Mouse (Mus musculus): ENCODE measurements at regions not wholly inside any gene's neighbourhood (a gene's known extent, or its start where the extent isn't known, plus 50 kb on each side); places are given as distances from the start of the nearest gene placed in this dataset.
A peak's percentile ranks its signal among the peaks of the same experiment; 100 is the strongest.

DNA sequence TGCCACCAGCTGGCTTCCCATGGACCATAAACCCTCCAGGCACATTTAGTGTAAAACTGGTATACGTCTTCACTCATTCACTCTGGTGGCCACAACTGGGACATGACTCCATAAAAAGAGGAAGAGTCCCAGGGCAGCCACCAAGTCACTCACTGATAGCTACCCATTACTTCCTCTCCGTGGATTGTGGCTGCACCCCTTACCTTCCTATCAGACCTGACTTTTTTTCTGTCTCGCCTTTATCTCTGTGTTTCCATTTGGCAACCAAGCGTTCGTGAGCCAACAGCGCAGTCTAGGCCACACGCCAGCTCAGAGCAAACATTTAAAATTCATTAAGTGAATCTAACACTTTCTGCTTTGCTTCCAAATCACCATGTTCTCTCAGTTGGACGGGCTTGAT, 53.9 kb upstream of the Slc44a1 start:
- no peak for DNase-seq

DNA sequence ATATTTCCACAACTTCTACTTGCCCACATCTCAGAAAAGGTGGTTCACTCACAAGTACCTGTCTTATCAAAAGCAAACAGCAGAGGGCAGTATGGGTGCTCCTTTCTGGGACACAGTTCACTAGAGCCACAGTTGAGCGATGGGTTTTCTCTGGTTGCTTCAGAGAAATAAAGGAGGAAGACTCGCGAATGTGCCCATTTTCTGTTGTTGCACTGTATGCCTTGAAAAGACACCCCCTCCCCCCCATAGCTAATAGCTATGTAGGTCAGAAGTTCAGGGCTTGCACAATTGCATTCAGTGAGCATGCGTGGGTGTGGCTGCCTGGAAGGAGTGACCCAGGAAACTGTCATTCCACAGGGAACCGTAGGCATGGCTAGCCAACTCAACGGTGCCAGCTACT, 55.5 kb upstream of the Slc44a1 start:
- peak; percentile 62 for DNase-seq

DNA sequence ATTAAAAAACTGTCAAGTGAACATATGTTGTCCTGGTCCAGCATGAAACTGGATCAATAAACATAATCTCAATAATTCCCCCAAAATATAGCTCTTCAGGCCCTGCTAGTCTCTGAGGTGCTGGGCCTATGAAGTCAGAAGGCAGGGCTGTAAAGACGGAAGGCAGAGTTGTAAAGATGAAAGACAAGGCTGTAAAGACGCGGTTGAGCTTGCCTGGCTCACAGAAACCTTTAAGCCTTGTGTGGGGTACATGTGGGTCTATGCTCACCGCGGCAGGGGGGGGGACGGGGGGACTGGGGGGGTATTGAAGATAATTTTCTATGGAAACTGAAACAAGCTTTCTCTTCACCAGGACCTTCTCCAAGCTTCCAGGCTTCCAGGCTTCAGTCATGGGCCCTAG, 56.1 kb upstream of the Slc44a1 start:
- DNase-seq, result no peak

DNA sequence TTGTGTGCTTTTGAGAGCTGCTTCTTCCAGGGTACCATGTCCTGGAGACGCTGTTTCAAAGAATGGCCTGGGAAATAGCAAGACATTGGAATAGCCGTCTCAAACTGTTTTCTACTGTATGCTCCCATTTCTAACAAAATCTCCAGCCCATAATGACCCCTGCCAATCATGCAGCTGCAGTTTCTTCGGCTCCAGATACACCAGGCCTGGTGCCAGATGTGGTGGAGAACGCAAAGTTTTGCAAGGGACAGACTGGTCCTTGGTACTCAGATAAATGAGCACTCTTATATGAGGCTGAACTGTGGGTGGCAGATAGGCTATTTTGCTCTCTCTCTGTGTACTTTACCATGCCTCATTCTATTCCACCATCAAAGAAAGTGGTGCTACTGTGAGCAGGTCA, 58.2 kb upstream of the Slc44a1 start:
- no peak for DNase-seq

DNA sequence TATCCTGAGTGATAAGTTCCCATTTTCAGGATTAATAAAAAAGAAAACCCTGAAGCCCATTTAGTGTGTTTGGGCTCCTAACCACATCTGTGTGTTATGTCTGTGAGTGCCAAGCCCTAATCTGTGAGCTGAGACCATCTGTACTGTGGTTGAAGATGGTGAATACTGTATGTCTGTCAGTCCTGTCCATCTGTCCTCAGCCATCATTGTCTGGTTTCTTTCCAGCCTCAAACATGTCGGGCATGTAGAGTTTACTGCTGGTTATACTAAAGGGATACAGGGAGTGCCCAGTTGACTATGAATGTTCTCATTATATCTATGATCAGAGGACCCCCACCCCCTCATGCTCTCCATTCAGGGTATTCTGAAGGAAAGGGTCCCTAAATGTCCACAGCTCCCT, 60.4 kb upstream of the Slc44a1 start:
- no peak for DNase-seq

DNA sequence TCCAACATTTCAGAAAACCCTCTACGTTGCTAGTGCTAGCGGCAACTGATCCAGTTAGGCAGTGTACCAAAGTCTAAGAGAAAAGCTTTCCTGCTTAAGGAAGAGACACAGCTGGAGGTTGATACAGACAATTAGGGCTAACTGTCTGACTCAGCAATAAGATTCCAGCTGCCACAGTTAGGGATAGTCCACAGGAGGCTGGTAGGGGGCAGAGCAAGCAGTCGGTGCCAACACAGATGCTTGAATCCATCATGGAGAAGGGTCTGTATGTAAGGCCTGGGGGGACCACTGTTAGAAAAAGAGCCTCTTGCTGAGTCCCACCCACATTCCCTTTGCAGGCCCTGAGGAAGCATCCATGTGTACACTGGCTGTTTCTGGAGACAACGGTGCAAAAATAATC, 63.2 kb upstream of the Slc44a1 start:
- DNase-seq, result no peak

DNA sequence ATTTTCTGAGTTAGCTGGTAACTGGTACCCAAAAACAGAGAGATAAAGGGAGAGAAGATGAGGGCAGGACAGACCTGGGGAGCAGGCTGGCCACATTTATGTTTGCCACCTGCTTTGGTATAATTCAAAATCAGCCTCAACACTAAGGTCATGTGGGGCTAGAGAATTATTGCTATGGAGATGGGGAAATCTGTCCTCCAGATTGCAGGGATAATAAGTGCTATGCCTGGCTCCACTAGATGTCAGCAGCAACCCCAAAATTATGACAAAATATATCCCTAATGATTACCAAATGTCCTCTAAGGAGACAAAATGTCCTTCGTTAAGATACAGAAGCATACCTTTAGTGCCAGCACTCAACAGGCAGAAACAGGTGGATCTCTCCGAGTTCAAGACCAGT, 83.8 kb upstream of the Slc44a1 start:
- no peak for DNase-seq

DNA sequence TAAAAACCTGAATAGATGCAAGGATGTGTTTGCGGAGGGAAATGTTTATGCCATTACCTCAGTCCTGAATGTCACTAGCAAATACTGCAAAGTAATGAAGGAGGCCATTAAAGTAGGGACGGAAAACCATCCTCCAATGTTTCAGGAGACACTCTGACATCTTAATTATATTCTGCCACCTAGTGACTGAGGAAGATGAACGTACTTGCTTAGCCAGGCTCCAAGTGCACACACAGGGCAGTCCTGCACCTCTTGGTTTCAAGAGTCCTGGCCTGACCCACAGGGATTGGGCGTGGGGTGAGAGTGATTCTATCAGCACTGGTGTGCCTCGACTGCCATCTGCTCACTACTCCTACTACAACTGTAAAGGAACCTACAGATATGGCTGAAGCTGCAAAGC, 85.3 kb upstream of the Slc44a1 start:
- DNase-seq, result no peak

DNA sequence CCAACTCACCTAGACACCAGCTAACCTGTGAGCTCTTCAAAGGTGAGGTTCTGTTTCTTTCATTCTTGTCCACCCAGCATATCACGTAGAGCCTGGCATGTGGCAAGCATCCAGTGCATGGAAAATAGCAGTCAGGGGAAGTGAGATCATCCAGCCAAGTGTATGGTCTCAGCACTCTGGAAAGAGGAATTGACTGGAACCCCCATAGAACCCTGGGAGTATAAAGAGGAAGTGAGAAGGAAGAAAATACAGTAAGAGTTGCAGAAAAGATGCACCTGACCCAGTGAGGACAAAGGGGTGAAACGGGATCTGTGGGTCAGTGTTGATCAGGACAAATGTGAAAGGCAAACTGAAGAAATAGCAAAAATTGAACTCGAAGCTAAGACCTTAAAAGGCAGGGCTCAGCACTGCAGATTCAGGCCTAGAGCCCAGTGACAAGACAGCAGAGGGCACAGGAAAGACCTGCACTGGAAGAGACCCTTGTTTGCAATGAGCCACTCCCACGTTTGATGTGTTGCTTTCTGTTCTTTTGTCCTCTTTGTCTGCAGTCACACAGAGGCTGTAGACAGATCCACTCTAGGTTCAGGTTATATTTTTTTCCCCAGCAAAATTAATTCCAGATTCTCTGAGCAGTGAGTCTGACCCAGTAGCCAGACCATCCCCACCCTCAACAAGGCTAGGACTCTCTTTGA, 86.7 kb upstream of the Slc44a1 start:
- no peak for DNase-seq

DNA sequence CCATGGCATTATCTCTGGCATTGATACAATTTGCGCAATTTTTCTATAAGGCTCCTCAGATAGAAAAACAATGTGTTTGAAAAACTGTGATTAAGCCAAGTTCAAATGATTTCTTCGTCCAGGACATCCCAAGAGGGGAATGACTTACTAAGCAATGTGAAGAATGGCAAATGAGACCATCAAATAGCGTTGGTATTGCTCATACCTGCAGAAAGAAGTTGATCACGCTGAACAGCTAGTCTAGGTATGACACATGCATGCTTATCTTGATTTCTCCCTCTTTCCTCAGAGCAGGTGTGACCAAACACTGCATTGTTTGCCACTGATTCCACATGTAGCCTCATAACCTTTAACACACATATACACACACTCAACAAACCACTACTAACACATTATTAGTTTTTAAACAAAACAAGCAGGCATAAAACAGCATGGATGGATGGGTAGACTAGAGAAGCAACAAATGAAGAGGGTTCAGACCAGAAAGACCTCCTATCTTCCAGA, 89.1 kb upstream of the Slc44a1 start:
- no peak for DNase-seq

DNA sequence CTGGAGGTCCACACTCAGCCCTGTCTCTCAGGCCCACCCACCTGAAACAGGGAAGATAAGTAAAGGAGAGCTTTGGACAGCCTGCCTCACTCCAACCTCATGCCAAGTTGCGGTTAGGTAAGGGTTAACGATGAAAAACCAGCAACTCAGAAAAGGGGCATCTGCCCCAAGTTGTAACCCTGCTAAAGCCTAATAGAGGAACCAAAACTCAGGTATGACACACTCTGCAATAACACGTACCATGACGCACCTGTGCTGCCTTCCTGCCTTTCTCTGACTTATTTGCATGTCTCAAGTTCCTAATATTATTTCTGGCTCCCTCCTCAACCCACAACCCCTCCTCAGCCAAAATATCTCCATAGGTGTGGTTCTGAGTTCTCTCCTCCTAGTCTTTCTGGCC, 94.9 kb upstream of the Slc44a1 start:
- no peak for DNase-seq

DNA sequence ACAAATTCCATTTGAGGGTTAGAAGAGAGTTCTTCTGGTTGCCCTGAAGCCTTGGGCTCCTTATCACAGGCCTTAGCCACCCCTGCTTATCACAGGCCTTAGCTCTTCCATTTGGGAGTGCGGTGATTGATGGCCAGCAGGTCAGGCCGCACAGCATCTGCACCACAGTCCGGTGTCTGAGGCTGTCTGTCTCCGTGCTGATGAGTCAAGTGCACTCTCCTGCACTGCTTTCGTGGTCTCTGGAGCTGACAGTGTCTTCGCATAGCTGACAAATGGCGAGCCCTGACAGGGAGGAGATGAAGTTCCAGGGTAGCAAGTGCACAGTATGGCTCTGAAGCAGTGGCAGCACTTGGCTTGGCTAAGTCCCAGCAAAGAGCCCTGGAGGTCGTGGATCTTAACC, 95.7 kb upstream of the Slc44a1 start:
- DNase-seq, result no peak

DNA sequence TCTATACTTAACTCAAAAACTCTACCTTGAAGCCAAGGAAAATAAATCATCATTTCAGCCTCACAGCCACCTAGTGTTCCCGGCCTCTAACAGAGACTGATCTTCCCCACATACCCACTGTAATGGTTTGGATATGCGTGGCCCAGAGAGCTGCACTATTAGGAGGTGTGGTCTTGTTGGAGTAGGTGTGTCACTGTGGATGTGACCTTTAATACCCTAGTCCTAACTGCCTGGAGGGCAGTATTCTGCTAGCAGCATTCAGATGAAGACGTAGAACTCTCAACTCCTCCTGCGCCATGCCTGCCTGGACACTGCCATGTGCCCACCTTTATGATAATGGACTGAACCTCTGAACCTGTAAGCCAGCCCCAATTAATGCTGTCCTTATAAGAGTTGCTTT, 99.0 kb upstream of the Slc44a1 start:
- DNase-seq, result no peak

DNA sequence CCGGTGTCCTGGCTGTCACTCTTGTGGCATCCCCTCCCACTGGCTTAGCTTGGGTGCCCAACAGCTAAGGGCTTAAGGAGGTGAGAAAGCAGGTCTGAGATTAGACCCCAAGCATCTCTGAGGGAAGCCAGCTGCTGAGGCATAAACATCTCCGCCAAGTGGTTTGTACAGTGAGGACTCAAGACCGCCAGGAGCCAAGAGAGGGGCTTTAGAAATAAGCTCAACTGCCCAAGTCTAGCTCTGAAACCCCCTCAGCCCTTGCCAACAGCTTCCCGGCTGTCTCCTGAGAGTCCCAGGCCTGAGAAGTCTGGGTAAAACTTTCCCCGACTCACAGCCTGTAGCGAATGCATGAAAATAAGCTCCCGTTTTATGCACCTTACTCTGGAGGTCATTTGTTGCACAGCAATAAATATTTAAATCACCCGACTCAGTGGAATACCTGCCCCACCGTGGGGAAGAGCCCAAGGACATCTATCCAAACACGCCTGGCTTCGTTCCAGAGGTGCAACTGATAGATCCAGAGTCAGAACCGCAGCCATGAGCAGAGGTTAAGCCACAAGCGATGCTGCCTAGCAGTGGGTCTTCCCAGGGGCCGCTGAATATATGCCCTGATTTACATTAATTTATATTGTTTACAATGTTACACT, 100.1 kb upstream of the Slc44a1 start:
- no peak for DNase-seq

DNA sequence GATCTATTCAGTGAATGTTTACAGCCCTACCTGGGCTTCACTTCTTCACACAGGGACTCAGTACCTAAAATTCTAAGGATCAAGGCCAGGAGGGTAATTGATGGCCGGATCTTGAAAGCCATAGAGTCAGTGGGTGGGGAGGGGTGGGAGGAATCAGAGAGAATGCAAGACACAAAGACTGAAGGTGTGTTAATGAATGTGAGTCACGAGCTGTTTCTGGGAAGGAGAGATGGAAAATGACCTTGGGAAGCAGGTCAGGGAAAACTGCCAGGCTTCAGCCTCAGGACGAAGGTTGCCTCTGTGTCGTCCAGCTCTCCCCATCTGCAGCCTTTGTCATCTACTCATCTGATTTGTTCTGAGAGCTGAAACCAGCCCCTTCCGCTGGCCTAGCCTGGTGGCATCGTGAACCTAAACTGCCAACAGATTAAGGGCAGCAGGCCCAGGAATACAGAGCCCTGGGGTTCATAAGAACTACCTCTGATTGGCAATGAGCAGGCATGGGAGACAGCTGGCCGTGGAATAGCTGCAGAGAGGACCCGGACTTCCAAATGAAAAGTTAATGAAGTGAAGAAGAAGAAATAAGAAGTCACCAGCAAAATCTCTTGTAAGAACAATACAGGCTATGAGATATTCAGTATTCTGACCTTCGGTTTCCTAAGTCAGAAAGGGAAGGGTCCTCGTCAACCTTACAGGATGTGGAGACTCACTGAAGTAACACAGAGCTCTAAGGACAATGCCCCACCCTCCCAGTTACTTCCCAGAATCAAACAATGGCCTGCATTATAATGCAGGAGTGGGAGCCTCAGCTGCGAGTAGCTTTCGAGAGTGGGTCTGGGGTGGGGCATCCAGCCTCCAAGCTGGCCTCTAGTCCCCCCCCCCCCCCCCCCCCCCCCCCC, 100.8 kb upstream of the Slc44a1 start:
- no peak for DNase-seq

DNA sequence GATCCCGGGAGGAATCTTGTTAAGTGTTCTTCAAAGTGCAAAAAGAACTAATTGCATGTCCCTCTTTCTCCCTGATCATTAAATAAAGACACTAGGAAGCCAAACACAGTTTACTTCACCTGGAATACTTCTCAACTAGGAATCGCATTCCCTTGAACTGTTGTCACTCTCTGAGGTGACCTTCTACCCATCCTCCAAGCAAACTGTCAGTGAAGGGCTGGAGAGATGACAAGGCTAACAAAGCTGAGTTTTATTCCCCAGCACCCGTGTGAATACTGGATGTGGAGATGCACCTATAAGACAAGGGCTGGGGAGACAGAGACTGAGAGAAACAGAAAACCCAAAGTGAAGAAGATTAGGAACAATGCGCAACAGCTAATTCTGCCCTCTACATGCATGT, 101.7 kb upstream of the Slc44a1 start:
- no peak for DNase-seq

DNA sequence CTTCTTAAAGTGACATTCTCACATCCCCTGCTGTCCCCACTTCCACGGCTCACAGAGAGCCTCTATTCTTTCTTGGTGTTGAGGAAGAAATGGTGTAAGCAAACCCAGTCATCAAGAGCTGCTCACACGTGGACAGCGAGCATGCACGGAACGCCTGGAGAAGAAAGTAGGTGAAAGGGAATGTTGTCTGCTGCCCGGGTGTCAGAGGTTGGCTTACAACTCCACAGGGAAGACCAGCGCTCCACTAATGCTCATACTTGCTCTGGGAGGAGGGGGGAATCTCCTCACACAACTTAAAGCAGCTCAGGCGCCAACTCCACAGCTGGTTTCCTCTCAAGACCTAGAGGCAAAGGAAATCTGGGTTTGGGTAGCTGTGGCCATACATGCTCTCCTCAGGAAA, 102.4 kb upstream of the Slc44a1 start:
- no peak for DNase-seq

DNA sequence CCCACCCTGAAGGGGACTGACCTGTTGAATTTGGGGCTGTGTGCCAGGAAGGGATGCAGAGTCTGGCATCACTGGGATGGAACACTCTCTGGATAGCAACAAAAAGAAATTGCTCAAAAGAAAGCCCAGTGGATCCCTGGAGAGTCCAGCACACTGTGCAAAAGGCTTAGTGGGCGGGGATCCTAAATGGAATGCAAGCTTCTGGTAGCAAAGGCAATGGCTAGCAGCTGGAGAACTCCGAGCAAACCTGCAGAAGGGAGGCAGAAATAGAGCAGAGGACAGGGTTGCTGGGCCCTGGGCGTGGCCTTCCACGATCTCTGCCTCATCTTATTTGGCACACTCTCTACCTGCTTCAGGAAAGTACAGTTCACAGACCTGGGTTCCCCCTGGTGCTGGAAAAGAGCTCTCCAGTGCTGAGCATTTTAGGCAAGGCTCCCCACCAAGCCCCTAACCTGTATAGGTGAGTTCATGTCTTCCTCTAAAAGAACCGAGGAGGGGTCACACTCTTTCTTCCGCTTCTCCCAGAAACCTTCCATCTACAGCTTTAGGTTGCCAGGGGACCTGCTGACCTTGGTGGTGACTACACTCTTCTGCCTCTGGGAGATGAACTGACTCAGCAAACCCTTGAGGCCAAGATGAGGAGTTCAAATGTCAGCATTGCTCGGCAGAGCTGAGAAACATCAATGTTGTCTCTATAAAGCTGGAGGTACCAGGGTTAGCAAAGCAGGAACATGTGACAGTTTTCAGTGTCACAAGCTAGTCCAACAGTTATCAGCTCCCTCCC, 112.6 kb upstream of the Slc44a1 start:
- peak; percentile 18 for DNase-seq

DNA sequence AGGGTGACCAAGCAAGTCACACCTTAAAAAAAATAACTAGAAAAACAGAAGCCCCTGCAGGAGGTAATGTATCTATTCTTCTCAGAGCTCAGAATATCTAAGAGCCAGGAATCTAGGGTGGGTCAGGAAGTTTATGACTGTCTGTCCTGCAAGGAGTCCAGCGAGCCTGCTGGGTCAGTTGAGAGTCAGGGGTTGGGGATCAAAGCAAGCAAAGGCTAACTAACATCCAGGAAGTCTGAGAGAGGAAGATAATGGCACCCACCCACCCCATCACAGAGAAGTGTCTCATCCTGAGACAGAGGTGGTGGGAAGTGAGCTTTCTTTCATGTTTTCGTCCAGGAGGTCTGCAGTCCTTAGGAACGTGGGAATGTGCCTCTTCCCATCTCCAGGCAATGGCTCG, 116.4 kb upstream of the Slc44a1 start:
- DNase-seq, result no peak

DNA sequence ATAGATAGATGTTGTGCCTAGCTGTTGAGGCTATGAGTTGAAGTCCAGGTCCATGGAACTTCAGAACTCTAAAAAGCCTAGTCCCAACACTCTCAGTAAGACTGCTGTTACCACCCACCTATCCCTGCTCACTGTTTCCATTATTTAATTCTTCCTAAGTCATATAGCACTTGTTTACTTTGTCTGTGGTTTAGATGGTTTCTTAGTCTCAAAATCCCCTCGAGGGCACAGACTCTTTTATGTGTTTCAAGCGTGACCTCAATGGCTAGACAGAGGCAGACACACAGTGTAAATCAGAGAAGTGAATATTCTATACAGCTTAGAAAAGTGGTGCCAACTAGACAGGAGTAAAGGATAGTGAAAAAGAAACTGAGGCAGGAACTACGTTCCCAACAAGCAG, 117.0 kb upstream of the Slc44a1 start:
- DNase-seq, result no peak

DNA sequence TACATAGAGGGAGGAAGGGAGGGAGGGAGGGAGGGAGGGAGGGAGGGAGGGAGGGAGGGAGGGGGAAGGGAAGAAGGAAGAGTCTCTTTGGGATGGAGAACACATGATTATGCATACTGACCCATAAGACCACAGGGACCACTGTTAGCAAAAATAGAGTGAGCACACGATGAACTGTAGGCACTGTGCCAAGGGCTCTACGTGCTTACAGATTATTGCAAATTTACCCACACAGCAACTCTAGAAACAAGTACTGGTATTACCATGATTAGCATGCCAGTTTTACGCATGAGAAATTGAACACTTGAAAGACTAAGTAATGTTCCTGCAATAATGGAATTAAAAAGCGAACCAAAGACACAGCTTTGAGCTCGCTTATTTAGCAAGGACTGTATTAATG, 117.7 kb upstream of the Slc44a1 start:
- DNase-seq, result no peak

DNA sequence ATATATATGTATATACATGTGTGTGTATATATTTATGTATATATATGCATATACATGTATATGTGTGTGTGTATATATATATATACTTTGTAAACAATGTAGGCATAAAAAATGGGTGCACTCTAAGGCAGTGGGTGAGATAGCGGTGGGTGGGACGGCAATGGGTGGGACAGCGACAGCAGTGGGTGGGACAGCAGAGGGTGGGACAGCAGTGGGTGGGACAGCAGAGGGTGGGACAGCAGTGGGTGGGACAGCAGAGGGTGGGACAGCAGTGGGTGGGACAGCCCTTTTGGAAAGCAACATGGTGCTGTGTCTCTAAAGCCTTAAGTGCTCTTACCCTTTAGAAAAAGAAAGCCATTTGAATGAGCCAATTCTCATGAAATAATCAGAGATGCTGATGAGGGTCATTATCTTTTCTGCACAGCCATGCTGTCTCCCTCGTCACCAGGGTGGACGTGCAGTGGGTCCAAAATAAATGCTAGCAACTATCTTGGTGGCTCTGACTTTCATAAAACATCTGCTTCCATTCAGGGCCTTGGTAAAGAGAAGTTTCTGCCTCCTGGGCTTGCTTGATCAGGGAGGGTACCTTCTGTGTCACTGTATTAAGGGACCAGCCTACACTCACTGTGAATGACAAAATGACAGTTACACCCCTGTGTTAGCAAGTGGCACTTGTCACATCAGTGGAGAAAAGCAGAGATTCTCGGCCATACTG, 119.3 kb upstream of the Slc44a1 start:
- DNase-seq, result no peak

Measured in gastrocnemius, postnatal 10 days (tissue).